Mouse (Mus musculus) embryonic fibroblast, embryonic 13.5 days (primary cell): ENCODE results near the gene Pygl.

Experiments used
- CTCF ChIP-seq: IDR thresholded peaks from 2 replicates; pipeline ENCODE4 v1.5.1; 2011; ENCODE audit warnings: mild to moderate bottlenecking, control low read depth, low read length, moderate library complexity, borderline replicate concordance; ENCODE audit not compliant: insufficient read depth
- POLR2A ChIP-seq: IDR thresholded peaks from 2 replicates; pipeline ENCODE4 v1.6.1; 2011; ENCODE audit warnings: low read depth, mild to moderate bottlenecking, control low read depth, low read length, moderate library complexity

GRCm38 (mm10) chr12:70280381-70280780 is 49.1 kb upstream of the Pygl start:
- no peak for TF ChIP-seq POLR2A
- TF ChIP-seq CTCF = no peak
